Mouse (Mus musculus) embryonic stem cell, embryonic (primary cell): Measurements from ENCODE around the gene Pcdh9.

Source experiments
- CTCF ChIA-PET, 4 experiments: fragments of 300-600 bp in 2 of 4; fragments of 350-600 bp in 2 of 4; sonication (Branson Sonifier 250); formaldehyde crosslinking; loops; one replicate each; lab custom pipeline; 2022; ENCODE audit warnings: inconsistent platforms in 2 of 4; lab: Charles Lee
- POLR2A ChIA-PET, 4 experiments: fragments of 300-600 bp in 2 of 4; fragments of 350-600 bp in 2 of 4; sonication (Branson Sonifier 250); formaldehyde crosslinking; loops; one replicate each; lab custom pipeline; 2022; ENCODE audit warnings: antibody characterized with exemption in 4 of 4, inconsistent platforms in 1 of 4; lab: Charles Lee

Gene Pcdh9

DNA sequence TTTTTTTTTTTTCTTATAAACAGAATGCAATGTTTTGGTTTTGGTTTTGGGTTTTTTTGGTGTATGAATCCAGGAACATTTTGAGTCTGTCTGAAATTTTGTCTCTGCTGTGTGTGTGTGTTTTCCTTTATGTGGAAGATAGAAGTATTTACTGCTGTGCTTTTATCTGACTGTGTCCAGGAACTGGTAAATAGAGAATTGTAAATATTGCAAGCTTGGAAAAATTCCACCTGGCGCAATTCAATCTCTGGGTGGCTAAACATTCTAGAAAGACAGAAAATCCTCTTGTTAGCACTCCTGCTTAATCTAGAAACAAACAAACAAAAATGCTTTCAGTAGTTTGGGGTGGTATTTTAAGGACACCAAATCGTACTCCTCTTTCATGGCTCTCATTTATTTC lies 814.7 kb downstream of the Pcdh9 start:
- CTCF ChIA-PET, result no interaction called here
- POLR2A ChIA-PET, result interaction anchor here in 1 of 4 experiments (1.1 kb wide), 1 partner anchor 11 kb away, joined by 3 read pairs; no protein-coding TSS in a partner anchor

DNA sequence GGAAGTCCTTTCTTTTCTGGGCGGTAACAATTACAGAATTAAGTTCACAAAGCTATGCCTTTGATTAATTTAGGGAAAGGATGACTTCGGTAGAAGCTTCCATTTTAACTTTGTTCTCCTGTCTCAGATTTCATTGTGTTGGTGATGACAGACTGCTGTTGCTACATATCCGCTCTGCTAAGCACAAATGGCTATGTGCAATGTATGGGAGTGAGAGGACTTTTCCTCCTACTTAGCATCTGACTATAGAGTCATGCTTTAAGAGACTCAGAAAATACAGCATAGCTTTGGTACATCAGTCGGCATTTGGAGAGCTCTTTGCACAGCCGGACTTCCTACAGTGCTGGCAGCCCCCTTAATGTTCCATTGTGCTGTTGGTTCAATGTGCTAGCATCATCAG lies 818.1 kb downstream of the Pcdh9 start:
- ChIA-PET POLR2A (no interaction called here), CTCF (no interaction called here)

GRCm38 (mm10) chr14:93070140-93070539 lies 820.3 kb downstream of the Pcdh9 start:
- ChIA-PET POLR2A (interaction anchor here in 1 of 4 experiments (0.6 kb wide), 1 partner anchor 69 kb away, joined by 5 read pairs; no protein-coding TSS in a partner anchor), CTCF (no interaction called here)

DNA sequence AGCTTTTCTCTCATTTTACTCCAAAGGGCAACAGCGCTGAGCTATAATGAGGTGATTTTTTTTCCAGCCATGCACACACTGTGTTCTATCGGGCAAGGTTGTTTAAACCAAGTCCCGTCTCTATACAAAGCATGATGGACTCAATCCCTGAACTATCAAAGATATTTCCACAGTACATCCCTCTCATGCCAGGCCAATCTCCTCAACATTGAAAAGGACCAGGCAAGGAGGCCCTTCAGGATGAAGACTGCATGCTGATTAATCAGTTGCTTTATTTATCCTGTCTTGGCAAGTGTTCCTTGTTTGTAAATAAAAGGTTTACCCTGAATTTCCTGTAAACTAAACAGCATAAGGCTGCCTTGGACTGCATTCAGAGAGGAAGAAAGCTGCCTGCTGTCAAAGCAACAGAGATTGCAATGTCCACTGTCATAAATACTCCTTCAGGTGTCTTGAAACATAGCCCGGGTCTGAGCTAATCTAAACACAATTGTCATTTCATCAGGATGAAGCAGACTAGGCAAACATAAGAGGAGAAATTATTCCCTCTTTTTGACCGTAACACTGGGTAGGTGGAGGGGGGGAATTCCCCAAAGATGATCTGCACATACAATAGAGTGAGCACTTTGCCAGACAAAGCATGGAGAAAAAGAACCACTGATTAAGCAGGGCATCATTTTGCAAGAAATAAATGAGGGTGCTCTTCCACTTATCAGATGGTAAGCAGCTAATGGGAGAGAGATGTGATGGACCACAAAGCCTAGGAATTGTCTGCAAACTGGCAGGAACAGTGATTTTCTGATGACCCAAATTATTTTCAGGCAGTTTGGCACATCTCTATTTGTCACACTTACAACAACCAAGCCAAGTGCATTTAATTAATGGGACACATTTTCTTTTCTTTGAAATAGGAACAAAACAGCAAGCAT lies 822.8 kb downstream of the Pcdh9 start:
- ChIA-PET POLR2A (no interaction called here), CTCF (no interaction called here)

DNA sequence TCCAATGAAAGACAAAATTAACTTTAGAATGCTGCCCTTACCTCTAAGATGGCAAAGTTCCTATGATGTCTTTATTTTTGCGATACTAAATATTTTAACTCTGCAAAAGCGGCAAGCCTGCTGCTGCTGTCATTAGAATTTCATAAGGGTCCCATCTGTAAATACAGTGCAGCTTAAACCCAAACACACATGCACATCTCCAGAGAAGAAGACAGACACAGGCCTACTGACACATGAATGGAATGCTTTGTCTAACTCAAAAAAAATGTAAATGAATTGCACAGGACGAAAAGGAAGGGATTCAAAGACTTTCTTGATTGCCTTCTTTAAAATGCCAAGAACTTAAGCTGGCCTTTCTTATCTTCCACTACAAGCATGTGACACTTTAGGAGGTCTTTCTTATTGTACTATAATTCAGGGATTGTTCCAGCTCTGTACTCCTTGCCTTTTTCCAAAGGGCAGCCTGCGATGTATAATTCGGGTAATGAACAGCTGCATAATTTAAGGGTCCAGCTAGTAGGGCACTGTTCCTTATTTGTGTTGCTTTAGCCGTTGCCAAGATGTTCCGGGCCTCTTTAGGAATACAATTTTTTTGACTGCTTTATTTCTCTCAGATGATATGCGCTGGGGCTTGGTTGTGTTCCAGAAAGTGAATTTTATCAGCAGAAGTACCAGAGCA lies 823.6 kb downstream of the Pcdh9 start:
- ChIA-PET CTCF (no interaction called here), POLR2A (no interaction called here)

DNA sequence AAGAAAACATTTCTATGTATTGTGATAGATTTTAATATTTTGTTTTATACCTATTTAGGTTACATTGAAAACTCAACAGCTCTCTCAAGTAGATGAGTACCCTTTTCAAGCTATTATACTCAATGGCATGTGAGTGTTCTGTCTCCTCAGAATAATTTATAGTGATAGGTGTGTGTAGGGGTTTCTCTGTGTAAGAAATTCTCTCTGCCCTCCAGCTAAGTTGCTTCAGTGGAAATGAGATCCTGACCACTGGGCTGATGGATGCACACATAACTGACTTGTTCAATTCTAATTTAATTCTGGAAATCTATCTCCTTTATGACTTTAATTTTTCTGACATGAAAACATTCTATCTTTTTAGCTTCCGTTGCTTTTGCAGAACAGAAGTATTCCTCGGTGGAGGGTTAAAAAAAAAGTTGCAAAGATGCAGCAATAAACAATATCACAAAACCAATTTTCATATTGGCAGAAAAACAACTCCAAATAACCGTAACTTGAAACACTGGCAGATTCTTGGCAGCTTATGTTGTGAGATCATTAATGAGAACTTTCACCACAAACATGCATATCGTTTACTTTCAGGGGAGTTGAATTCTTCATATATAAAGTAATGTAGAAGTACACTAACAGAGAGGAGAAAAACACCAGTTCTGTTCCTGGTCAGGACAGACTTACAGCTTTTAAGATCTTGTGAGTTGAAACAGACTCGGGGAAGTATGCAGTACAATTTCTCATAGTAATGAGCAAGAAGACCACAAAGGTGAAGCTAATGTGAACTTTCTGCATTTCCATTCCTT lies 828.5 kb downstream of the Pcdh9 start:
- CTCF ChIA-PET, result interaction anchor here in 1 of 4 experiments (0.5 to 0.7 kb wide), 2 partner anchors 80 to 131 kb away, joined by 3 to 4 read pairs; no protein-coding TSS in a partner anchor
- POLR2A ChIA-PET, result no interaction called here

DNA sequence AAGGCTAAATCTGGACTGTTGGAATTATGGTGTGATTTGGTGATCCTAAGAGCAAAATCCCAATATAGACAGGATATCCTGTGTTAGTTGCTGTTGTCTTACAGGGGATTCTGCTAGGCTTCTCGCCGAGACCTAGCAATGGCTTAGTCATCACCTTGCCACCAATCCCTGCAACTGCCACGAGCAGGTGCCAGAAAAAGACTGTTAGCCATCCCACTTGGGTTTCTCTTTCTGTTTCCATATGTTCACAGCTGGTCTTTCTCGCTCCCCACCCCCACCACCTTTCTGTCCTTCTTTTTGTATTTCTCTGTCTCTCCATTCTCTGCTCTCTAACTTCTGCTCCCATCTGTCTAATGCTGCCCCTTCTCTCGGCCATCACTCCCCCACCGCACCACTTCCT lies 831.7 kb downstream of the Pcdh9 start:
- ChIA-PET CTCF (no interaction called here), POLR2A (no interaction called here)

GRCm38 (mm10) chr14:93055997-93056396 lies 834.5 kb downstream of the Pcdh9 start:
- CTCF ChIA-PET, result interaction anchor here in 1 of 4 experiments (0.6 kb wide), 1 partner anchor 17 kb away, joined by 3 read pairs; no protein-coding TSS in a partner anchor
- POLR2A ChIA-PET, result interaction anchor here in 1 of 4 experiments (0.6 kb wide), 1 partner anchor 389 kb away, joined by 7 read pairs; no protein-coding TSS in a partner anchor

GRCm38 (mm10) chr14:93040591-93040990 lies 849.9 kb downstream of the Pcdh9 start:
- POLR2A ChIA-PET, result no interaction called here
- CTCF ChIA-PET, result no interaction called here

DNA sequence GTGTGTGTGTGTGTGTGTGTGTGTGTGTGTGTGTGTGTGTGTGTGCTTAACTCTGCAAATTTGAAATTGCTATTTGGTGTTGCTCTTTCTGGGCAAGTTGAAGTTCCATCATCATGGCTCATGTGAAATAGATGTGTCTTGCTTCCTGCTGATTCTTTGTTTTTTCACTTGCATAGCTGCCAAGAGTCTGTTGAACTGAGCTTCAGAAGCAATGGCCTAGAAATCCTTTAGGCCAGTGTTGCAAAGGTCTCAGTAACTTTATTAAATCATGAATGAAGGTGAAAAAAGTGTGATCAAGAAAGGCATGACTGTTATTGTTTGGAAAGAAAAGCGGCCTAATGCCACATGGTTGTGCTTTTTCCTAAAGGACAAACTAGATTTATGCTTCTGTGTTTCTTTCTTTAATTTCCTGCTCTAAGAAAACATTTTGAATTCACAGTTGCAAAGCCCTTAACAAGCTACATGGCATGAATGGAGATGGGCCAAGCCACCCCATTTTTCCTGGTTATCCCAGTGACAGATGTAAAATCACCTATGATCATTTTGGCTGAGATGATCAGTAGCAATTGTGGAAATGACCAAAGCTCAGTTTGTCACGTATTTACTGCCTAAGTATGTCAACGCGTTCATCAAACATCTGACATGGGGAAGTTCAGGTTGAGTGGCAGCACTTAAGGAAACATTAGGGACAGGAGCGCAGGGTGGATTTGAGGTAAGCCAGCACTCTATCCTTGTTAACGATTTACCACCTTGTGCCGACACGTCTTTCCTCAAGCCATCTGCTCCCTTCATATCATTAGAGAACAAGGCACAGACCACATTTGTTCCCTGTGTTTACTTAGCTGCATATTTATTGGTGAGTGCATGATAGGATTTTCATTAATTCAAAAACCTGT lies 850.9 kb downstream of the Pcdh9 start:
- CTCF ChIA-PET, result interaction anchor here in 2 of 4 experiments (0.6 to 0.7 kb wide), 2 partner anchors 16 to 1164 kb away, joined by 3 read pairs; no protein-coding TSS in a partner anchor
- POLR2A ChIA-PET, result no interaction called here

- CTCF ChIA-PET, result no interaction called here
These were observed 881.1 kb downstream of the Pcdh9 start for GRCm38 (mm10) chr14:93009147-93010064.

More at GRCm38 (mm10) chr14:93009147-93010064, 881.1 kb downstream of the Pcdh9 start:
- POLR2A ChIA-PET, result no interaction called here
